Mouse (Mus musculus) kidney, adult 11 months (tissue): ENCODE results near the gene Rtn2.

Source experiments
- DNase-seq: peaks from one replicate; pipeline ENCODE4 v3.0.0; 2022

The Rtn2 gene

DNA sequence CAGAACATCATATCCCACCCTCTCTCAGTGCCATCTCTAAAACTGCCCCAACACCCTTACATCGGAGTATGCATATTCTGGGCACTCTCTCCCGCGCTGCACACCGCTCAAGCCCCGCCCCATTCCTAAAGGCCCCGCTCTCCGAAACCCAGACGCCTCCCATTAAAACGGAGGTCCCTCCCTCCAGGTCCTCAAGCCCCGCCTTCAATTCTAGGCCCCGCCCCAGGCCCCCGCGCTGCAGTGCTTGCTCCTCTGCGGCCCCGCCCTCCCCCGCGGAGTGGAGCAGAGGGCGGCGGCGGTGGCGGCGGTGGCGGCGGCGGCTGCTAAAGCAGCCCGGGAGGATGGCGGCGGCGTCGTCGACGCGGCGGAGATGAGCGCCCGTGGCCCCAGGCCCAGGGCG is at the start of gene Rtn2:
TSS of gene Rtn2 (plus strand) at position 240 of the 400 bp plus-strand sequence.
- peak; percentile 62 for DNase-seq

DNA sequence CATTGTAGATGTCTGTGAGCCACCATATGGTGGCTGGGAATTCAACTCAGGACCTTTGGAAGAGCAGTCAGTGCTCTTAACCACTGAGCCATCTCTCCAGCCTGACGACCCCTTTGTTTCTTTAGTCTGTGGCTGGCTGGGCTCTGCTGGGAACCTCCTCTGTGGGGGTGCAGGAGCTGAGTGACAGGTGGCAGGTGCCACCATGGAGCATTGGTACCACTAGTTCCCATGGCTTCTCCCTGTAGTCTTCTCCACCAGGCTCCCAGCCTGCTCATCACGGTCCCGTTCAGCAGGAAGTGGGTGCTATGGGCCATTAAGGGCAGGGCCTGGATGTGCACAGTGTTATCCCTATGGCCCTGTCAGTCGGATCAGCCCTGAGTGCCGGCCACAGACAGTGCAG is 47.8 kb upstream of the Rtn2 start:
- no peak for DNase-seq

DNA sequence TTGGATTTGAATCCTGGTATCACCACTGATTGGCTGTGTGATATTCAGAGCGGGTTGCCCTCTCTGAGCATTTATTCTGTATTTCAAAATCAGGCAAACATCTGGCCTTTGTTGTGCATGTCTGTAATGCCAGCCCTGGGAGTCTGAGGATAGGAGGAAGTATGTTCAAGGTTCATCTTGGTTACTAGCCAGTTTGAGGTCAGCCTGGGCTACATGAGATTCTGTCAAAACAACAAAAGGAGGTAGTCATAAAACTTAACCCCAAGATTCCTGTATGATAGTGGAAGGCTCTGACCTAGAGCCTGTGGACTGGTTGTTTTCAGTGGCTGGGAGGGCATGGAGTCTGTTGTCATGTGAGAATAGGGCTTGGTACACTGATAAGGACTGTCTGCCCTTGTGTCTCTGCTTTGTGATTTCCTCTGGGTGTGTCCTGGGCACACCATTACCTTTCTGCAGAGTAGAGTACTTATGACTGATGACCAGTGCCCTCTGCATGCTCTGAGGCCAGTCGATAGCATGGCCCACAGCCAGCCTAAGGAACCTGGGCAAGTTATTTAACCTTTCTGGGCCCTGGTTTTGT is 47.2 kb upstream of the Rtn2 start:
- DNase-seq, result no peak

DNA sequence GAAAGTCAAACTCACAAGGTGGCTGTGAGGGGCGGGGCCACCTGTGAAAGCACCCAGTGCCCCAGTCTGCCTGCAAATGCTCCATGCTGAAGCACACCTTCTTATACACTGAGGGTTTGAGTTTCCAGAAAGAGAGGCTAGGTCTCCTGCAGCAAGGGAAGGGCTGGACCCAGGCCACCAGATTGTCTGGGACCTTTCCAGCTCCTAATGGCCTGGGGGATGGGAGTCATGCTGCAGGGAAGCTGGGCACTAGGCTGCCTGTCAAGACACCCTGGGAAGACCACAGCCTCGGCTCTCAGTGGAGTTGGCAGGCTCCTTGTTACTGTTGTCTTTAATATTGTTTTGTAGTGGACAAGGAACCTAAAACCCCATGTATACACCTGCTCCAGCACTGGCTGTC is 46.0 kb upstream of the Rtn2 start:
- no peak for DNase-seq

DNA sequence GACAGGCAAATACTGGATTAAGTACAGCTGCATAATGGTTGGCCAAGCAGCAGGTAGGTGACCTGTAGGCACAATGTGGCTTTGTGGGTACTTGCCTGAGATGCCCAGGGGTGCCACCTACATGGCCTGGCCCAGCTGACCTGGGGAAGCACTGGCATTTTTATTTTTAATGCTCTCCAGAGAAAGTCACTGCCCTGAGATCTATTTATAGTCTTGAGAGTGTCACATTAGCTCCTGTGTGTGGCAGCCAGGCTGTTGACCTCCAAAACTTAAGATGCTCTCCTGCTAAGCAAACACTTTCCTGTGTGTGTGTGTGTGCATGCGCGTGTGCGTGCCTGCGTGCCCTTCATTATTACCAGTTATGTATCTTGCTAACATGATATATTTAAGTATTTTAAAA is 44.1 kb upstream of the Rtn2 start:
- no peak for DNase-seq

DNA sequence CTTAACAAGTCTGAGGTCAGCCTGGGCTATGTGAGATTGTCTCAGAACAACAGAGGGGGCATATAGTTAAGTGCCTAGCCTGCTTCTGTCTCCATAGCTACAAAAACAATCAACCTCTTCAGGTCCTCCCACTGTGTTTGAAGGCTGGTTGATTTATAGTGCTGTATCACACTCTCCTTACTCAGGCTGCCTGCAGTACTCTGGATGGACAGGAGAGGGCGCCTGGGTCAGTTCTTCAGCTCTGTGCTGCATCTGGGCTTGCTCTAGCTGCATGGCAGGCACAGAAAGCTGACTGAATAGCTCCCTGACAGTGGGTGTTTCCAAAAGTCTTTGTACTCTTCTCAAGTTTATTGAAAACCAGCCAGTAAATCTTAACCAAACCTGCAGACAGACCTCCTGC is 43.0 kb upstream of the Rtn2 start:
- DNase-seq, result peak; percentile 84

DNA sequence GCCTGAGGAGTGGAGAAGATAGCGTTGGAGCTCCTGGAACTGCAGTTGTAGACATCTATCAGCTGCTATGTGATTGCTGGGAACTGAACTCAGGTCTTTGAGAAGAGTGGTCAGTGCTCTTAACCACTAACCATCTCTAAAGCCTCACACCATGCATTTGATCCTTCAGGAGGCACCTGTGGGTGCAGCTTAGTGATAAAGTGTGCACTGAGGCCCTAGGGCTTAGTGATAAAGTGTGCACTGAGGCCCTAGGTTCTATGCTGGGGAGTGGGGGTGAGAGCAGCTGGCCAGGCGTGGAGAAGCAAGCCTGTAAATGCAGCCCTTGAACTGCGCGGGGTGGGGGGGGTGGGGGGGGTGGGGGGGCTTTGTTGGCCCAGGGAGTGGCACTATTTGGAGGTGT is 42.4 kb upstream of the Rtn2 start:
- no peak for DNase-seq

DNA sequence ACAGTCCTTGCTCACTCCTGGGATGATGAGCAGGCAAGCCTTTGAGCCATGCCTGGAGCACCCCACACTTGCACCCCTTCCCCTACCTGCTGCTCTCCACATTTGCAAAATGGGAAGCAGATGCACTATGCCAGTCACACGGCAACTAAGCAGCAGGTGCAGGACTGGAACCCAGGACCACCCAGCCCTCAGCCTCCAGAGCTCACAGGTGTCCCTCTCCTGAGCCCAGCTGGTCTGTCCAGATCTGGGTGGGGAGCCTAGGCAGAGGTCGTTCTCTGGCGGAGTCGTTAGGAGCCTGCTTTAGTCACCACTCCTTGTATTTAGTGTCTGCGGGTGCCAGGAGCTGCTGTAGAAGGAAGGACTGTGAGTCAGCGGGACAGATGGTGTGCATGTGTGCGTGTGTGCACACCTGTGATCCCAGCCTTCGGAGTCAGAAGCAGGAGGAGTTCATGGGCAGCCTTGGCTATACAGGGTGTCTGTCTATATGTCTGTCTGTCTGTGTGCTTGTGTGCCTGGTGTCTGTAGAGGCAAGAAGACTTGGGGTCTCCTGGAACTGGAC is 41.4 kb upstream of the Rtn2 start:
- no peak for DNase-seq

DNA sequence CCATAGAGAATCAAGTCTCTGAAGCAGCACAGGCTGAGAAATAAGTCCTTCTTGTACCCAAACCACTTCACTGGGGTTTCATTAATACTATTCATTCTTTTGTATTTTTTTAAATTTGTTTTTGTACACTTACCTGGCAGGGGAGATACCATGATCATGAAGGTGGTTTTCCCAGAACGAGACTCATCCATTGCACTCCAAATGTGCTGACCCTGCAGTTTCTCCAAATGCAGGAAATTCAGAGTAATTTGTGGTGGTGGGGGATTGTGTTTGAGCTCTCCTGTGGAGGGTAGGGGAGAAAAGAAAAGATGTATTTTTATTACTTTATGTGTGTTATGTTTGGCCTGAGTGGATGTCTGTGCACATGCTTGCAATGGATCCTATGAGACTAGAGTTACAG is 40.4 kb upstream of the Rtn2 start:
- no peak for DNase-seq

DNA sequence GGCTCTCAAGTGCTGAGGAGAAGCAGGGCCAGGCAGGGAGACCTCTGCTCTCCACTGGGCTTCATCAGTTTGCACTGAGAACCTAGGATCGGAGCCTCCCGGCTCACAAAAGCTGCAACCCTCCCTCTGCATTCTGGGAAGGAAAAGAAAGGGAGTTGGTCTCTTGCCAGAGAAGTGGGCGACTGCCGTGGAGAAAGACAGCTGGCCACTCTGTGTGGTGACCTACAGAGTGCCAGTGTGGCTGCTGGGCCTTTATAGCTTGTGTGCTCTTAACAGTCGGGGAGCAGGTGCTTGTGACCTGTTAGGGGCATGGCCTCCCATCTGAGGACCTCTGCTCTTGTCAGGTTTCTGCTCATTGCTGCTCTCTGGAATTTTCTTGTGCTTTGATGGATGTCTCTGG is 38.6 kb upstream of the Rtn2 start:
- DNase-seq, result no peak

DNA sequence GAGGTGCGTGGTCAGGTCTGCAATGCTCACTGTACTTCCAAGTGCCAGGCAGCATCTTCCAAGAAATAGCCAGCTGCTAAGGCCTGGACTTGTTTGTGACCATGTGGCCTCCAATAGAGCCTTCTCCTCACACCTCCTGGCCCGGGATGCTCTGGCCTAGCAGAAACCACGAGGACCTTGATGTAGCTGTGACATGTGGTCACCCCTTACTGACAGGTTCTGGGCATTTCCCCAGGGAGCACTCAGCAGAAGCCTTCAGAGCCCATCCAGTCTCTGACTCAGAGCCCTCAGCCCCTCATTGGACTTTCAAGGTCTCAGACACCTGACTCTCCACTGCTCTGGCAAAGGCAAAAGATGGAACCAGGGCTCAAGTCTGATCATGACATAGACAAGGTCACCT is 37.3 kb upstream of the Rtn2 start:
- no peak for DNase-seq

DNA sequence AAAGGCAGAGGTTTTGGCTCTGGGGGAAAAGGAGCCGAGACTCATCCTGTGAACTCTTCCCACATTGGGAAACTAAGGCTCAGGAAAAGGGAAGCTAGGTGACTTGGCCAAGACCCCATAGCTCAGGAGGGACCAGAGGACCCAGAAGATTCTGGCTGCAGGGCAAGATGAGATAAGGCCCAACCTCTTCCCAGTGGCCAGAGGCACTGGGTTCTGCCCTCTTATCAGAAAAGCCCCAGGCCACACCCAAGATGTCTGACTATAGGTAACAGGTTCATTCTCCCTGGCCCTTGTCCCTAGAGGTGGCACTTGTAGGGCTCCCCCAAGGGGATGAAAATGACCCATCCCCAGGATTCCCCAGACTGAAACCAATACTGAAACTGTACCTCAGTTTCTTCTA is 35.6 kb upstream of the Rtn2 start:
- no peak for DNase-seq

DNA sequence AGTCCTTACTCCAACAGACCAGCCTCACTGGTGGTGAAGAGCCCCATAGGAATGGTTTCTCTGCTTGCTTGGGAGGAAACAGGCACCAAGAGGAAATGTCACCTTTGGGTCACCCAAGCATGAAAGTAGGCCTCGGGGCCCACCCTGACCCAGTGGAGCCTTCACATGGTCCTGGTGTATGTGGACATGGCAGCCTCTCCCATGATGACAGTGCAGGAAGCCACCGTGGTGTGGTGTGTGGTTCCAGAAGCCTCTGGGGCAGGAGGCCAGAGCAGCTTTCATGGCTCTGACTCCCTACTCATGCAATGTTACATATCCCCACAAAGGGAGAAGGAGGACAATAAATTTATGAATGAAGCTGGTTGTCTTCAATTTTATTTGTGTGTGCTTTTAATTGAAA is 34.9 kb upstream of the Rtn2 start:
- DNase-seq, result no peak

DNA sequence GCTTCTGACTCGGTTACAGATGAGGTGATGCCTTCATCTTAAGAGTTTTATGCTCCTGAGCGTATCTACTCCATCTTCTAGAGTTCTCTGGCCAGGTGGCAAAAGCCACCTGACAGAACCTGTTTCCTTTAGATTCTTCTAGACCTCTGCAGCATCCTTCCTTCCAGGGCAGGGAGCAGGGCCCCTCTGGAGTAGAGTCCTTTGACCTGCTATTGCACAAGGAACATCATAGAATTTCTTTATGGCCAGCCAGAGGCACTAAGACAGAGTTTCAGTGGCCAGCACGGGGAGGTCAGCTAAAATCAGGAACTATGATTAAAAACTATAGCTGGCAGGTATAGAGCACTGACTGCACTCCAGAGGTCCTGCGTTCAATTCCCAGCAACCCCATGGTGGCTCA is 30.3 kb upstream of the Rtn2 start:
- DNase-seq, result no peak

DNA sequence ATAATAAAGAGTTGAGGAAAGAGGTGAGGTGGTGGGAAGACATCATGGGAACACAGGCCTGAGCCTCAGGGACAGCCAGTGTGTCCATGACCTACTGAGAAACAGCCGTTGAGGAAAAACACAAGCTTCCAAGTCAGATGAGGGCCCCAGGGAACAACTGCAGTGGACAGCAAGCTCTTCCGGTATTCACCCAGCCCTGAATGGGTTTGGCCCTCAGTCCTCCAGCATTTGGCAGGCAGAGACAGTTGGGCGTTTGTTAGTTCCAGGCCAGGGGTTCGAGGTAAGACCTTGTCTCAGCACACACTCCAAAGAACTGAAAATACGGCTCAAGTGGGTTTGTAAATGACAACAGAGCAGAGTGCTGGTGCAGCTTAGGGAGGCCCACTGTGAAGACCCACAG is 29.0 kb upstream of the Rtn2 start:
- DNase-seq, result no peak

DNA sequence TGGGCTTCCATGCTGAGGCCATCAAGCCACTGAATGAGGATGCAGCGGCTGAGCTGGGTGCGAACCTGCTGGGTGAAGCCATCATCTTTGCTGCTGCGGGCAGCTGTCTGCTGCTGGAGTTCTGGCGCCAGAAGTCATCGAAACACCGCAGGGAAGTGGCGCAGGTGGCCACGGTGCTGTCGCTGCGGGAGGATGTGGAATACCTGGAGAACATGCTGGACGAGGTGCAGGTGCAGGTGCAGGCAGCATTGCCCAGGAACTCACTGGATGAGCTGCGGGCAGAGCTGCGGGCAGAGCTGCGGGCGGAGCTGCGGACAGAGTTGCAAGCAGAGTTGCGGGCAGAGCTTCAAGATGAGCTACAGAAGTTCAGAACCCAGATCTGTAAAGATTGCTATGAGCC is 27.0 kb upstream of the Rtn2 start:
- DNase-seq, result no peak

DNA sequence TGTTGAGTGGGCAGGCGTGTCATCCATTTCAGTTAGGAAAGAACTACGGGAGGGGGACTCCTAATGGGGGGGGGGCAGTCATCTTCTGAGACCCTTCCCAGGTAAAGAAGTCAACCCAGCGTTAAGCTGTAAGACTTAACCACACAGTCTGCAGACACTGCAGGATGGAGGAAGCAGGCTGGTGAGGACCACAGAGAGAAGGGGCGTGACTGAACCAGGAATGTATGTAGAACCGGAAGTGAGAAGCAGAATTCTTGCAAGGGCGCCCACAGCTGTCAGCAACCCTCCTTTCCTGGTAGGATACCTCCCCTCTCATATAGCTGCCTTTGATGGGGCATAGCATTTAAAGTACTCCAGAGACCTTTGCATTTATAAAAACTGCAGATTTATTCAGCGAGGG is 25.9 kb upstream of the Rtn2 start:
- DNase-seq, result no peak

DNA sequence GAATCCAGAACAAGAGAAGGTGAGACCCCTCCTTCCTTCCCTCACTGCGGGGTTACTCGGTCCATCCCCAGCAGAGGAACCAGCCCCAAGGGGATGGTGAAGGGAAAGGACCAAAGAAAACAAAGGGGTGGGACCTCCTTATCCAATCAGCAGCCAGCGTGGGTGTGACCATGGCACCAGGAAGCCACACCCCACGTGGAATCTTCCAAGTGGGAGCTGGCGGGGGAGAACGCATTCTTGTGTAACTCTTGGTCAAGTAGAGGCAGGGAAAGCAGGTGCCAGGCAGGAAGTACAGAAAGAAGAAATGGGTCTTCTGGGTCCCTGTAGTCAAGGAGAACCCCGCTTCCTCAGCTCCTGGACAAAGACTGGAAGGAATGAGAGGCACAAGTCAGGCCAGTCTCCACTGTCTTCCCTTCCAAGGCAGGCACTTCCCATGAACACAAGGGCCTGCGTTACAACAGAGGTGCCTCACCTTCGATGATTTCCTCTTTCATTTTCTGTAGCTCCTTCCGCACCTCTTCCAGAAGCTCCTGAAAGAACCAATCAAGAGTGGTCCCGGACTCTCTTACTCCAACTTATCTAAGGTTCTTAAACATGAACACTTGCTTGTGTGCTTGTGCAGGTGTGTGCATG is 24.9 kb upstream of the Rtn2 start:
- DNase-seq, result peak; percentile 81

DNA sequence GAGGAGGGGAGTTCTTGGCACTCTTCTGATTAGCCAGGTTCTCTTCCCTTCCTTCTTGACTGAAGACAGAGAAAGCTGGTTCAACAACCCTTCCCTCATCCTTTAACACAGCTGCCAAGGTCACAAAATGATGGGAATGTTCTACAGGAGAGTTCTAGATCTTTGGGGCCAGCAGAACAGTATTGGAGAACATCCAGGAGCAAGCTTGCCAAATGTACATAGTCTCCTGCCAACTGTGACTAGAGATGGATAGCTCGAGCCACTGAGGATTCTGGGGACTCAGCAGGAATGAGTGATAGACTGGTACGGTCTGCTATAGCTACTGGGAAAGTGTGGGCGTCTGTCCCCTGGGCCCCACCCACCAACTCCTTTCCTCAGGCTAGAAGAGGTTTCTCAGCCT is 24.1 kb upstream of the Rtn2 start:
- no peak for DNase-seq

DNA sequence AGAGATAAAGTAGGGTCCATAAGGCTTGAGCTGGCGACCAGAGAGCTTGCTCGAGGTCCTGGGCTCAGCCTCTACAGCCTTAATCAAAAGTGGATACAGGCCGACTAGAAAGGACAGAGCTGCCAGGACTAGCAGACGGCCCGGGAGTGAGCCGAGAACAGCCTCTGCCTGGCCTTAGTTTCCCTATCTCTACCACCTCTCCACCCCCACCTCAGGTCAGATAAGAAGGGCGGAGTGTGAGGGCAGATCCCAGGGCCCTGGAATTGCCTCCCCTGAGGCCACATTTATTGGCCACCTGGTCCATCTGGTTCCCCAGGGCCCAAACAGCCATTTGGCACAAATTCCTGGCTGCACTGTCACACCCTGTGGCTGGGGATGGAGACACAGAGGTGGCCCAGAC is 17.3 kb upstream of the Rtn2 start:
- DNase-seq, result no peak

DNA sequence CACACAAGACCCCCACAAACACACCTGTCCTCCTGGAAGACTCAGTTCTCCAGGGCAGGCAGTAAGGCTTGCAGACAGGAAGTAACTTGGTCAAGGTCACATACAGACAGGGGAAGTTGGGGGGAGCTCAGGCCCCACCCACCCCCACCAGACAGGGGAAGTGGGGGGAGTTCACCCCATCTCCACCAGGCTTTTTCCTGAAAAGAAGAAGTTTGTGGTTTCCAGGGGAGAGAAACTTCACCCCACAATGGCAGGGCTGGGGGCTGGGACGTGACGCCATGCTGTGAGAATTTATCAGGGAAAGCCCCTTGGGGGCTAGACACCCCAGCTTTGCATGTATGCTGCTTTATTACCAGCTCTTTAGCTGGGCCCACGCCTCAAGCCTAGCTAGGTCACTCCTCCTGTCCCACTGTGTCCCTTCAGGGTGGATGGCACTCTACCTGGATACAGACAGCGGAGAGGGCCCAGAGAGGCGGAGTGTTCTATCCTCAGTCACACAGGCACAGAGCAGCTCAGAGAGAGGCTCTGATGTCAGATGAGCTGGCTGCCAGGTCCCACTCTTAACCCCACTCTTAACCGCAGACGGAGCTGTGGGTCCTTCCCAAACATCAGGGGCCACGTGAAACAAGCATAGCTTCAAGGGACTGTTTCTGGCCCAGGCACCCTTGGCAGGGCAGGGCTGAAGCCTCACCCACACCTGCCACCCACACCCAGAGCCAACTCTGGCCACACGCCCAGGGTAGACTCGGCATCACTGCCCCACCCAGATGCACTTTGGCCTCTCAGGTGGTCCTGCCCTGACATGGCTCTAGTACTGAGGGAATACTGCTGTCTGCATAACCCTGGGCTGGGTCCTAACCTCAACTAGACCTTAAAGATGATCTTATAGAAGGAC is 16.2 kb upstream of the Rtn2 start:
- peak; percentile 40 for DNase-seq

DNA sequence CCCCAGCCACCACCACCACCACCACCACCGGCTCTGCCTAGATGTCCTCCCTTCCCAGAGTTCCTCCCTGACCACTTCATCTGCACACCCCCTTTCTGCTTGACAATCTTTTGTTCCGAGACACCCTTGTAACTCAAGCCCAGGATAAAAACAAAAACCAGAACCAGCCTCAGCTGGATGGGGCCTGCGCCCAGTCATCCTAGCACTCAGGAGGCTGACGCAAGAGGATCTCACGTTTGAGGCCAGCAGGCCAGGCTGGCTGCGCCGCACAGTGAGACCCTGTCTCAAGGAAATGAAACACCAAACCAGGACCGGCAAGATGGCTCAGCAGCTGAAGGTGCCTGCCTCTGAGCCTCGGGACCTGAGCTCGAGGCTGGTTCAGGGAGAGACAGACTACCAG is 15.4 kb upstream of the Rtn2 start:
- no peak for DNase-seq

DNA sequence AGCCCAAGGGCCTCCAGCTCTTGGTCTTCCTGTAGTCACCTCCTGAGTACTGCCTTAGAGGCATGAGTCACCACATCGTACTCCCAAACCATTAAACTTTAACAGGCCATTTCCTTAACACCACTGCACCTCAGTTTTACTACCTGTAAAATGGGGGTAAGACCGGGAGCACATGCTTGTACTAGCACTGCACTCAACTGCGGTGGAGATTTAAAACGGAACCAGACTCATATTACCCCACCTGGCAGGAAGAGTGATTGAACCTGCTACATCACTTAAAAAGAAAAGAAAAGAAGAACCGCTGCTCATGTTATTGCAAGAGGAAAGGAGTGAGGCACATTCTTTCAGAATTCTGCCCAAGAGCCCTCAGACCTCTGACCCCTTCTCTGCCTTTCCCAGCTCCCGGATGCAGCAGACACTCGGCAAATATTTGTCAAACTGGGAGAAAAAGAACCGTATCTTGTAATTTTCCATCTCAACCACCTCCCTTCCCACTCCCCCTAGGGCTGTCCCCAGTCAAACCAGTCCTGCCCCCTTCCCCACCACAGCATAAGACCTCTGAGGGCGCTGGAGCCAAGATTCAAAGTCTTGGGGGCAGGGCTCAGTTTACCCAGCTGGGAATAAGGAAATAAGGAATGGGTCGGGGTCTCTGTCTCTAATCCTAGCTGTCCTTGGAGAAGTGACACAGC is 13.3 kb upstream of the Rtn2 start:
- DNase-seq, result peak; percentile 49
